Mouse (Mus musculus) G1E-ER4 (cell line): Measurements from ENCODE around the gene Cyp11a1. TPM values are rescaled to one million over a fixed set of nuclear protein-coding genes. Genes with fewer than 3 reads are reported as not detected.

Experiments
- GATA1 ChIP-seq: IDR thresholded peaks from one replicate; pipeline ENCODE4 v1.8.0; 2012; ENCODE audit warnings: low read length, inconsistent platforms
- polyA plus RNA-seq: library from polyadenylated mRNA; stranded (reverse); fragments of >175 nt; gene quantifications from 2 replicates; pipeline ENCODE4 v1.2.3, GENCODE M21; 2012

The Cyp11a1 gene
- not detected in 2 replicates for polyA plus RNA-seq

GRCm38 (mm10) chr9:58005753-58006461 is at the start of gene Cyp11a1:
Cyp11a1 (plus strand) TSS chr9:58006411.
- no peak for TF ChIP-seq GATA1

GRCm38 (mm10) chr9:57956838-57957236 is 49.4 kb upstream of the Cyp11a1 start:
- TF ChIP-seq GATA1, result no peak

- no peak for TF ChIP-seq GATA1
Measured at GRCm38 (mm10) chr9:57958615-57959014, 47.6 kb upstream of the Cyp11a1 start.

- TF ChIP-seq GATA1, result no peak
Measured at GRCm38 (mm10) chr9:57959399-57959798, 46.8 kb upstream of the Cyp11a1 start.

- TF ChIP-seq GATA1, result no peak
Measured at GRCm38 (mm10) chr9:57959886-57960866, 46.0 kb upstream of the Cyp11a1 start.

GRCm38 (mm10) chr9:57961226-57961625 is 45.0 kb upstream of the Cyp11a1 start:
- no peak for TF ChIP-seq GATA1

GRCm38 (mm10) chr9:57961863-57962778 is 44.1 kb upstream of the Cyp11a1 start:
- TF ChIP-seq GATA1, result no peak

GRCm38 (mm10) chr9:57963249-57963997 is 42.8 kb upstream of the Cyp11a1 start:
- no peak for TF ChIP-seq GATA1

GRCm38 (mm10) chr9:57963998-57964395 is 42.2 kb upstream of the Cyp11a1 start:
- TF ChIP-seq GATA1, result no peak

- no peak for TF ChIP-seq GATA1
Measured at GRCm38 (mm10) chr9:57964528-57965250, 41.5 kb upstream of the Cyp11a1 start.

GRCm38 (mm10) chr9:57965281-57966185 is 40.7 kb upstream of the Cyp11a1 start:
- no peak for TF ChIP-seq GATA1

- TF ChIP-seq GATA1, result no peak
Measured at GRCm38 (mm10) chr9:57967237-57967960, 38.8 kb upstream of the Cyp11a1 start.
